Mouse (Mus musculus) MEL (cell line): ENCODE results near the gene Sox12. TPM values are rescaled to one million over a fixed set of nuclear protein-coding genes. Genes with fewer than 3 reads are reported as not detected.

Source experiments
- DNase-seq: peaks from one replicate; pipeline ENCODE4 v3.0.0; 2011; ENCODE audit warnings: low read depth, low spot score
- H3K27ac ChIP-seq: 2 replicates; pipeline ENCODE4 v1.5.1; 2012; ENCODE audit warnings: low read depth, mild to moderate bottlenecking, control low read depth, low read length, moderate library complexity; ENCODE audit not compliant: control insufficient read depth
- H3K27me3 ChIP-seq, 2 experiments: fragments of 150-350 bp in 1 of 2; sonication (generic) in 1 of 2; 2 replicates each; pipeline ENCODE4 v1.6.1; 2012; ENCODE audit warnings: low read length in 2 of 2, mild to moderate bottlenecking in 2 of 2, improper control_type of control experiment in 1 of 2, moderate library complexity in 1 of 2; ENCODE audit not compliant: insufficient read depth in 2 of 2, control insufficient read depth in 1 of 2
- H3K36me3 ChIP-seq, 2 experiments: 2 replicates each; pipeline ENCODE4 v1.6.1; 2012 to 2014; ENCODE audit warnings: low read length in 2 of 2, improper control_type of control experiment in 1 of 2, inconsistent platforms in 1 of 2, mild to moderate bottlenecking in 1 of 2; ENCODE audit not compliant: insufficient read depth in 2 of 2, control insufficient read depth in 1 of 2
- H3K4me1 ChIP-seq, 2 experiments: fragments of 150-350 bp in 1 of 2; sonication (generic) in 1 of 2; 2 replicates each; pipeline ENCODE4 v1.6.1; 2012; ENCODE audit warnings: low read length in 2 of 2, improper control_type of control experiment in 1 of 2, mild to moderate bottlenecking in 1 of 2; ENCODE audit not compliant: insufficient read depth in 2 of 2, control insufficient read depth in 1 of 2
- H3K4me3 ChIP-seq, 2 experiments: fragments of 150-350 bp in 1 of 2; sonication (generic) in 1 of 2; 2 replicates each; pipeline ENCODE4 v1.5.1; 2012; ENCODE audit warnings: low read depth in 2 of 2, low read length in 2 of 2, mild to moderate bottlenecking in 2 of 2, moderate library complexity in 2 of 2, control low read depth in 1 of 2, improper control_type of control experiment in 1 of 2; ENCODE audit not compliant: control insufficient read depth in 1 of 2, insufficient read depth in 1 of 2
- H3K79me2 ChIP-seq: 2 replicates; pipeline ENCODE4 v1.6.1; 2012; ENCODE audit warnings: mild to moderate bottlenecking, low read length, moderate library complexity; ENCODE audit not compliant: control insufficient read depth, poor library complexity, insufficient read depth
- H3K9ac ChIP-seq: 2 replicates; pipeline ENCODE4 v1.6.1; 2012; ENCODE audit warnings: low read depth, mild to moderate bottlenecking, control low read depth, low read length, moderate library complexity; ENCODE audit not compliant: control insufficient read depth, poor library complexity, severe bottlenecking
- H3K9me3 ChIP-seq: fragments of 150-350 bp; sonication (generic); replicated peaks from 2 replicates; pipeline ENCODE4 v1.6.1; 2012; ENCODE audit warnings: mild to moderate bottlenecking, low read length, improper control_type of control experiment, moderate library complexity; ENCODE audit not compliant: insufficient read depth
- BHLHE40 ChIP-seq: IDR thresholded peaks from 2 replicates; pipeline ENCODE4 v1.6.1; 2012; ENCODE audit warnings: low read depth, mild to moderate bottlenecking, inconsistent platforms, low read length, improper control_type of control experiment, borderline replicate concordance
- E2F4 ChIP-seq: IDR thresholded peaks from 2 replicates; pipeline ENCODE4 v1.6.1; 2011; ENCODE audit warnings: low read depth, low read length, improper control_type of control experiment, borderline replicate concordance
- ELF1 ChIP-seq: IDR thresholded peaks from 2 replicates; pipeline ENCODE4 v1.6.1; 2014; ENCODE audit warnings: low read depth, mild to moderate bottlenecking, inconsistent platforms, low read length, improper control_type of control experiment, moderate library complexity
- EP300 ChIP-seq, 2 experiments: IDR thresholded peaks; 2 replicates each; pipeline ENCODE4 v1.6.1; 2011; ENCODE audit warnings: improper control_type of control experiment in 2 of 2, low read length in 2 of 2, low read depth in 1 of 2, mild to moderate bottlenecking in 1 of 2
- ETS1 ChIP-seq: IDR thresholded peaks from 2 replicates; pipeline ENCODE4 v1.6.1; 2012; ENCODE audit warnings: low read depth, mild to moderate bottlenecking, inconsistent platforms, low read length, improper control_type of control experiment, moderate library complexity
- GABPA ChIP-seq: IDR thresholded peaks from 2 replicates; pipeline ENCODE4 v1.6.1; 2012; ENCODE audit warnings: low read depth, mild to moderate bottlenecking, inconsistent platforms, low read length, improper control_type of control experiment, moderate library complexity
- GATA1 ChIP-seq: IDR thresholded peaks from 2 replicates; pipeline ENCODE4 v1.6.1; 2011; ENCODE audit warnings: low read depth, low read length, improper control_type of control experiment
- HCFC1 ChIP-seq: IDR thresholded peaks from 2 replicates; pipeline ENCODE4 v1.6.1; 2012; ENCODE audit warnings: low read depth, mild to moderate bottlenecking, inconsistent platforms, low read length, improper control_type of control experiment, moderate library complexity
- KAT2A ChIP-seq: conservative IDR thresholded peaks from 2 replicates; pipeline ENCODE4 v1.6.1; 2012; ENCODE audit warnings: low read depth, low read length, improper control_type of control experiment, inconsistent platforms
- MAFK ChIP-seq: IDR thresholded peaks from 2 replicates; pipeline ENCODE4 v1.6.1; 2011; ENCODE audit warnings: low read depth, mild to moderate bottlenecking, low read length, improper control_type of control experiment, borderline replicate concordance
- MAX ChIP-seq: IDR thresholded peaks from 2 replicates; pipeline ENCODE4 v1.6.1; 2011; ENCODE audit warnings: low read length, improper control_type of control experiment
- MAZ ChIP-seq: IDR thresholded peaks from 2 replicates; pipeline ENCODE4 v1.6.1; 2012; ENCODE audit warnings: low read depth, mild to moderate bottlenecking, inconsistent platforms, low read length, improper control_type of control experiment
- MXI1 ChIP-seq: IDR thresholded peaks from 2 replicates; pipeline ENCODE4 v1.6.1; 2011; ENCODE audit warnings: mild to moderate bottlenecking, low read depth, low read length, improper control_type of control experiment
- MYB ChIP-seq: IDR thresholded peaks from 2 replicates; pipeline ENCODE4 v1.6.1; 2011; ENCODE audit warnings: mild to moderate bottlenecking, low read depth, low read length, improper control_type of control experiment
- MYC ChIP-seq: IDR thresholded peaks from 2 replicates; pipeline ENCODE4 v1.6.1; 2011; ENCODE audit warnings: low read depth, mild to moderate bottlenecking, low read length, improper control_type of control experiment, moderate library complexity
- NELFE ChIP-seq: IDR thresholded peaks from 2 replicates; pipeline ENCODE4 v1.6.1; 2011; ENCODE audit warnings: low read depth, low read length, improper control_type of control experiment
- NRF1 ChIP-seq: IDR thresholded peaks from 2 replicates; pipeline ENCODE4 v1.6.1; 2014; ENCODE audit warnings: low read depth, mild to moderate bottlenecking, inconsistent platforms, low read length, improper control_type of control experiment, moderate library complexity; ENCODE audit not compliant: poor library complexity, insufficient read depth, severe bottlenecking
- POLR2A ChIP-seq, 2 experiments: IDR thresholded peaks; 2 replicates each; pipeline ENCODE4 v1.6.1; 2011 to 2012; ENCODE audit warnings: low read length in 2 of 2, mild to moderate bottlenecking in 2 of 2, control low read depth in 1 of 2, improper control_type of control experiment in 1 of 2, low read depth in 1 of 2, moderate library complexity in 1 of 2; ENCODE audit not compliant: control insufficient read depth in 1 of 2, insufficient read depth in 1 of 2, poor library complexity in 1 of 2
- POLR2AphosphoS2 ChIP-seq: IDR thresholded peaks from 2 replicates; pipeline ENCODE4 v1.6.1; 2011; ENCODE audit warnings: low read length, improper control_type of control experiment
- RCOR1 ChIP-seq: IDR thresholded peaks from 2 replicates; pipeline ENCODE4 v1.6.1; 2012; ENCODE audit warnings: low read depth, mild to moderate bottlenecking, inconsistent platforms, low read length, improper control_type of control experiment
- SIN3A ChIP-seq: IDR thresholded peaks from 2 replicates; pipeline ENCODE4 v1.6.1; 2012; ENCODE audit warnings: low read length, improper control_type of control experiment, inconsistent platforms
- TBP ChIP-seq: IDR thresholded peaks from 2 replicates; pipeline ENCODE4 v1.8.0; 2011; ENCODE audit warnings: low read depth, low read length, improper control_type of control experiment
- TCF12 ChIP-seq: IDR thresholded peaks from 2 replicates; pipeline ENCODE4 v1.6.1; 2014; ENCODE audit warnings: low read depth, mild to moderate bottlenecking, inconsistent platforms, low read length, improper control_type of control experiment, moderate library complexity
- USF1 ChIP-seq: IDR thresholded peaks from 2 replicates; pipeline ENCODE4 v1.6.1; 2014; ENCODE audit warnings: low read depth, mild to moderate bottlenecking, inconsistent platforms, low read length, improper control_type of control experiment, moderate library complexity
- USF2 ChIP-seq, 2 experiments: IDR thresholded peaks; 2 replicates each; pipeline ENCODE4 v1.6.1; 2011 to 2012; ENCODE audit warnings: improper control_type of control experiment in 2 of 2, low read length in 2 of 2, borderline replicate concordance in 1 of 2, inconsistent platforms in 1 of 2, low read depth in 1 of 2, mild to moderate bottlenecking in 1 of 2; ENCODE audit not compliant: insufficient read depth in 1 of 2
- ZC3H11A ChIP-seq: IDR thresholded peaks from 2 replicates; pipeline ENCODE4 v1.6.1; 2012; ENCODE audit warnings: low read depth, mild to moderate bottlenecking, inconsistent platforms, low read length, improper control_type of control experiment
- polyA plus RNA-seq, 2 experiments: library from polyadenylated mRNA; stranded (reverse) in 1 of 2; unstranded in 1 of 2; fragments of >175 nt in 1 of 2; fragments of >200 nt in 1 of 2; gene quantifications; 2 replicates each; pipeline versions ENCODE4 v1.2.1 to v1.2.4; 2012; ENCODE audit warnings: low replicate concordance in 2 of 2, low read depth in 1 of 2; ENCODE audit not compliant: insufficient read length in 2 of 2, insufficient read depth in 1 of 2, missing spikeins in 1 of 2
- total RNA-seq: library from RNA; depleted of rRNA; stranded (reverse); fragments of 300-350 nt; gene quantifications from 2 replicates; pipeline ENCODE4 v1.2.3, GENCODE M21; 2012

Gene Sox12
- total and polyA plus RNA-seq, 3 experiments, result 1.5 to 24.7 TPM; not detected in 1

DNA sequence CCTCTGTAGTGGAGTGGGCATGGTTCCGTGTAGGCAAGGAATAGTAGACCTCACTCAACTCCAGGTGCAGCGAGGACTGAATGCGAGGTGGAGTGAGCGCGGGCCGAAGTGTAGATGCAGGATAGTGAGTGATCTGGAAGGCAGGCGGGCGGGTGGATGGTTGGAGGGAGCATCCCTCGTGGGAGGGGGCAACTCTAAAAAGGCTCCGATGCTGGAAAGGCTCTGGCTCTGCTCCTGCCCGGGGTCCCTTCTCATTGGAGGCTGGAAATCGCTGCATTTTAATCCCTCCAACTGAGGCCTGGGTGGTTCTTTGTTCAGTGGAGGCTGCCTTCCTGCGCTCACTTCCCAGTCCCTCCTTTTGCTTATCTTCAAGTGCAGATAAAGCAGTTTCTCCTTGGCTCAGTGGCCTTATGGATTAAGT, 1.3 kb upstream of the Sox12 start:
- no peak for DNase-seq

DNA sequence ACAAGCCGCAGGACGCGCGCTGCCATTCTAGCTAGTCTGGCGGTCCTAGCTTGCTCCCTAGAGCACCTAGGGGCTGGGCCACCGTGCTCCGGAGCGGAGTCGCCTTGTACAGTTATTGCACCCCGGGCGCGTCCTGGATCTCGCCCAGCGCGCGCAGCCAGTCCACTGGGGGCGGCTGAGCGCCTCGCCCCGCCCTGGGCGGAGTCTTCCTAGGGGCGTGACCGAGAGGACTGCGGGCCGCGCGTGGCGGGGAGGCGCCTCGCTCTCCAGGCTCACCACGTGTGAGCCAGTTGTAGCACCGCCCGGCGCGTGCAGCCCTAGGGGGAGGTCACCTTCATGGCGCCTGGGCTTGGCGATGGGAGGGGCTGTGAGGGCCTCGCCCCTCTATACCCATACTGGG, 828 bp upstream of the Sox12 start:
- DNase-seq, result peak; percentile 97
- H3K36me3 ChIP-seq, result peaks cover 0 to 6% of the 10 kb centered on the region in 2 experiments; a peak in 1 of 4 replicates
- peaks cover 0 to 21% of the 10 kb centered on the region in 2 experiments; a peak in 3 of 4 replicates for H3K4me1 ChIP-seq
- H3K27me3 ChIP-seq, result no peaks in the 10 kb centered on the region
- H3K9me3 ChIP-seq, result no peaks in the 10 kb centered on the region
- peak overlapping the region; percentile 66 to 71 for H3K4me3 ChIP-seq
- peak overlapping the region; percentile 70 for H3K27ac ChIP-seq
- TF ChIP-seq POLR2AphosphoS2, result no peak
- TF ChIP-seq USF1, result peak; percentile 69
- peak; percentile 61; the same call in 1 of the 2 replicates for TF ChIP-seq BHLHE40
- peak; percentile 20 to 58; a peak in 2 of 4 replicates for TF ChIP-seq POLR2A (IDR thresholded peaks at IDR 0.05; ENCODE audit: control insufficient read depth in 1 of 2, insufficient read depth in 1 of 2, low read depth in 1 of 2, low read length in 2 of 2, poor library complexity in 1 of 2)
- TF ChIP-seq ZC3H11A, result no peak
- TF ChIP-seq SIN3A, result peak; percentile 54; the same call in 1 of the 2 replicates
- 0 out of 2 replicates have a peak, but pooled peaks have one; percentile 5 for TF ChIP-seq TCF12
- TF ChIP-seq MAX, result peak; percentile 91
- peak; percentile 58 for TF ChIP-seq NRF1
- TF ChIP-seq USF2 (IDR thresholded peaks at IDR 0.05; ENCODE audit: borderline replicate concordance in 1 of 2, insufficient read depth in 1 of 2, low read depth in 1 of 2, low read length in 2 of 2), result no peak
- peak; percentile 75 for TF ChIP-seq MYC
- no peak for TF ChIP-seq GABPA
- no peak for TF ChIP-seq MYB
- peak; percentile 98 for TF ChIP-seq MXI1
- TF ChIP-seq NELFE, result 0 out of 2 replicates have a peak, but pooled peaks have one; percentile 18
- no peak for TF ChIP-seq RCOR1
- TF ChIP-seq, all 39 proteins: peak for 10
- Histone ChIP-seq H3K79me2 (peaks cover 14% of the 10 kb centered on the region), H3K9ac (peak overlapping the region; percentile 75)

More for the DNA sequence above, 1.3 kb upstream of the Sox12 start:
- Histone ChIP-seq H3K27me3 (no peaks in the 10 kb centered on the region), H3K79me2 (peaks cover 14% of the 10 kb centered on the region), H3K4me3 (peak overlapping the region; percentile 58 to 66), H3K9me3 (no peaks in the 10 kb centered on the region), H3K4me1 (peaks cover 0 to 18% of the 10 kb centered on the region in 2 experiments; a peak in 3 of 4 replicates), H3K9ac (peak overlapping the region; percentile 42), H3K36me3 (peaks cover 0 to 3% of the 10 kb centered on the region in 2 experiments; a peak in 1 of 4 replicates), H3K27ac (no peak overlapping the region)
- no peak for TF ChIP-seq E2F4
- no peak; a peak in 1 of 4 replicates for TF ChIP-seq POLR2A (IDR thresholded peaks at IDR 0.05; ENCODE audit: control insufficient read depth in 1 of 2, insufficient read depth in 1 of 2, low read depth in 1 of 2, low read length in 2 of 2, poor library complexity in 1 of 2)
- peak in 1 of 2 experiments; percentile 27; a peak in 1 of 4 replicates for TF ChIP-seq EP300 (IDR thresholded peaks at IDR 0.05; ENCODE audit: low read depth in 1 of 2, low read length in 2 of 2)
- no peak for TF ChIP-seq TCF12
- no peak for TF ChIP-seq HCFC1
- TF ChIP-seq TBP, result no peak
- TF ChIP-seq ETS1, result 0 out of 2 replicates have a peak, but pooled peaks have one; percentile 18
- no peak for TF ChIP-seq RCOR1
- TF ChIP-seq MAFK, result no peak
- no peak for TF ChIP-seq ZC3H11A
- no peak for TF ChIP-seq ELF1
- no peak for TF ChIP-seq MYC
- no peak for TF ChIP-seq POLR2AphosphoS2
- no peak for TF ChIP-seq BHLHE40
- peak; percentile 53 for TF ChIP-seq GATA1
- TF ChIP-seq MAZ, result 0 out of 2 replicates have a peak, but pooled peaks have one; percentile 9
- no peak for TF ChIP-seq KAT2A
- TF ChIP-seq MXI1, result no peak
